Mouse (Mus musculus): ENCODE data around the gene Acot8. TPM values are rescaled to one million over a fixed set of nuclear protein-coding genes. Genes with fewer than 3 reads are reported as not detected.

Acot8 gene
- polyA plus RNA-seq, 1 experiment from 2014 or later: 19.8 TPM

GRCm38 (mm10) chr2:164758692-164759091, 46.0 kb downstream of the Acot8 start:
- Histone ChIP-seq H3K9me3 (replicated peaks; ENCODE audit: control insufficient read depth, low read length) (no peaks in the 10 kb centered on the region), H3K4me1 (ENCODE audit: control insufficient read depth, low read depth, low read length) (peaks cover 60% of the 10 kb centered on the region), H3K27me3 (ENCODE audit: control insufficient read depth, insufficient read depth, low read depth, low read length) (no peaks in the 10 kb centered on the region), H3K4me3 (ENCODE audit: low read depth, low read length) (peak overlapping the region; percentile 2; the same call in 1 of the 2 replicates), H3K27ac (ENCODE audit: low read length) (peak overlapping the region; percentile 93), H3K9ac (ENCODE audit: low read depth, low read length) (peak overlapping the region; percentile 63), H3K4me2 (ENCODE audit: low read depth, low read length) (peak overlapping the region; percentile 55), H3K36me3 (ENCODE audit: control insufficient read depth, insufficient read depth) (peaks cover 76% of the 10 kb centered on the region)
- ATAC-seq (ENCODE audit: low read depth): peak; percentile 69
- WGBS (ENCODE audit: insufficient replicate concordance): 50% methylated on average over 1 of the region's 1 CpGs

DNA sequence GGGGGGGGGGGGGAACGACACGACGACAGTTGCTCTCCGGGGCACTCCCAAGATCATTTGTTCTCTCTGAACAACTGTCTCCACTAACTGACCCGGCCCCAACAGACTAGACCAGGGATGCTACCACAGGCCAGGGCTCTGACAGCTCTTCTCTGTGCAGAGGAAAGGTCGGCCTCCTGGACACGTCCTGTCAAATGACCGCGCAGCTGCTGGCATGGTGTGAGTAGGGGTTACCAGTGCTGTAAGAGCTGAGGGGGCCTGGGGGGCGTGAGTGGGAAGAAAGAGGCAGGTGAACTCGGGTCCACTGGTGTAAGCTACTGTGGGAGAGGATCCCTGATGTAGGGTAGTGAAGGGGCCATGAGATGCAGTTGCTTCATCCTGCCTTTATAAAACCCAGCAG, 46.8 kb downstream of the Acot8 start:
- Histone ChIP-seq H3K4me3 (ENCODE audit: low read depth, low read length) (no peak overlapping the region), H3K9me3 (replicated peaks; ENCODE audit: control insufficient read depth, low read length) (no peaks in the 10 kb centered on the region), H3K27me3 (ENCODE audit: control insufficient read depth, insufficient read depth, low read depth, low read length) (no peaks in the 10 kb centered on the region), H3K36me3 (ENCODE audit: control insufficient read depth, insufficient read depth) (peaks cover 75% of the 10 kb centered on the region), H3K4me2 (ENCODE audit: low read depth, low read length) (no peak overlapping the region), H3K4me1 (ENCODE audit: control insufficient read depth, low read depth, low read length) (peaks cover 51% of the 10 kb centered on the region), H3K27ac (ENCODE audit: low read length) (peak overlapping the region; percentile 93), H3K9ac (ENCODE audit: low read depth, low read length) (peak overlapping the region; percentile 63)
- WGBS (ENCODE audit: insufficient replicate concordance): 90% methylated on average over 8 of the region's 11 CpGs
- no peak for ATAC-seq (ENCODE audit: low read depth)

- H3K4me3 ChIP-seq (ENCODE audit: low read depth, low read length): no peak overlapping the region
- no peaks in the 10 kb centered on the region for H3K27me3 ChIP-seq (ENCODE audit: control insufficient read depth, insufficient read depth, low read depth, low read length)
- WGBS (ENCODE audit: insufficient replicate concordance): 84% methylated on average over 2 of the region's 2 CpGs
- no peaks in the 10 kb centered on the region for H3K9me3 ChIP-seq (replicated peaks; ENCODE audit: control insufficient read depth, low read length)
- H3K27ac ChIP-seq (ENCODE audit: low read length): peak overlapping the region; percentile 35; the same call in 1 of the 2 replicates
- H3K4me1 ChIP-seq (ENCODE audit: control insufficient read depth, low read depth, low read length): peaks cover 25% of the 10 kb centered on the region
- H3K9ac ChIP-seq (ENCODE audit: low read depth, low read length): no peak overlapping the region
- no peak overlapping the region for H3K4me2 ChIP-seq (ENCODE audit: low read depth, low read length)
- ATAC-seq (ENCODE audit: low read depth): no peak
- peaks cover 79% of the 10 kb centered on the region for H3K36me3 ChIP-seq (ENCODE audit: control insufficient read depth, insufficient read depth)
Measured at GRCm38 (mm10) chr2:164754800-164755199, 49.9 kb downstream of the Acot8 start.

DNA sequence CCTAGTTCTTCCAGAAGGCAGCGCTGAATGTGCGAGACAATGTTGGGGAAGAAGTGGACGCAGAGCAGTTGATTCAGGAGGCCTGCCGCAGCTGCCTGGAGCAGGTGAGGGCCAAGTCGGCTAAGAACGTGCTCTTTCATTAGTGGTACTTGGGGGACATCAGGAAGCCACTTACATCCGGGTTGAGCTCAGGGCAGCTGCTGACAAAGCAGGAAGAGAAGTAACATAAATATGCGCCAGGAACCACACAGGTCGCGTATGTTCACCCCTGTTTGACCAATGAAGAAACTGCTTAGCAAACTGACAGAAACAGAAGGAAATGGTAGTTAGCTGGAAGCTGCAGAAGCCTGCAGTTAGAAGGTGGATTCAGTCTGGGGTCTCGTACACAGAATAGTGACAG, 50.6 kb downstream of the Acot8 start:
- no peak overlapping the region for H3K9ac ChIP-seq (ENCODE audit: low read depth, low read length)
- 0 out of 2 replicates have a peak overlapping the region, but pooled peaks have one; percentile 9 for H3K27ac ChIP-seq (ENCODE audit: low read length)
- no peak for ATAC-seq (ENCODE audit: low read depth)
- H3K27me3 ChIP-seq (ENCODE audit: control insufficient read depth, insufficient read depth, low read depth, low read length): no peaks in the 10 kb centered on the region
- no peak overlapping the region for H3K4me2 ChIP-seq (ENCODE audit: low read depth, low read length)
- H3K36me3 ChIP-seq (ENCODE audit: control insufficient read depth, insufficient read depth): peaks cover 82% of the 10 kb centered on the region
- no peaks in the 10 kb centered on the region for H3K9me3 ChIP-seq (replicated peaks; ENCODE audit: control insufficient read depth, low read length)
- peaks cover 18% of the 10 kb centered on the region for H3K4me1 ChIP-seq (ENCODE audit: control insufficient read depth, low read depth, low read length)
- no peak overlapping the region for H3K4me3 ChIP-seq (ENCODE audit: low read depth, low read length)
- 54% methylated on average over 11 of the region's 11 CpGs for WGBS (ENCODE audit: insufficient replicate concordance)

- H3K9ac ChIP-seq (ENCODE audit: low read depth, low read length): no peak overlapping the region
- no peaks in the 10 kb centered on the region for H3K27me3 ChIP-seq (ENCODE audit: control insufficient read depth, insufficient read depth, low read depth, low read length)
- H3K4me2 ChIP-seq (ENCODE audit: low read depth, low read length): no peak overlapping the region
- H3K27ac ChIP-seq (ENCODE audit: low read length): no peak overlapping the region
- H3K4me1 ChIP-seq (ENCODE audit: control insufficient read depth, low read depth, low read length): peaks cover 14% of the 10 kb centered on the region
- no peak for ATAC-seq (ENCODE audit: low read depth)
- H3K36me3 ChIP-seq (ENCODE audit: control insufficient read depth, insufficient read depth): peaks cover 87% of the 10 kb centered on the region
- H3K4me3 ChIP-seq (ENCODE audit: low read depth, low read length): no peak overlapping the region
- WGBS (ENCODE audit: insufficient replicate concordance): 89% methylated on average over 2 of the region's 2 CpGs
- H3K9me3 ChIP-seq (replicated peaks; ENCODE audit: control insufficient read depth, low read length): no peaks in the 10 kb centered on the region
Measured at GRCm38 (mm10) chr2:164752454-164752853, 52.2 kb downstream of the Acot8 start.

- Histone ChIP-seq H3K4me3 (ENCODE audit: low read depth, low read length) (no peak overlapping the region), H3K4me1 (ENCODE audit: control insufficient read depth, low read depth, low read length) (peaks cover 29% of the 10 kb centered on the region), H3K9me3 (replicated peaks; ENCODE audit: control insufficient read depth, low read length) (no peaks in the 10 kb centered on the region), H3K4me2 (ENCODE audit: low read depth, low read length) (no peak overlapping the region), H3K9ac (ENCODE audit: low read depth, low read length) (no peak overlapping the region), H3K27me3 (ENCODE audit: control insufficient read depth, insufficient read depth, low read depth, low read length) (no peaks in the 10 kb centered on the region), H3K27ac (ENCODE audit: low read length) (no peak overlapping the region), H3K36me3 (ENCODE audit: control insufficient read depth, insufficient read depth) (peaks cover 55% of the 10 kb centered on the region)
- 84% methylated on average over 6 of the region's 6 CpGs for WGBS (ENCODE audit: insufficient replicate concordance)
- no peak for ATAC-seq (ENCODE audit: low read depth)
Measured at GRCm38 (mm10) chr2:164748991-164749390, 55.7 kb downstream of the Acot8 start.

GRCm38 (mm10) chr2:164748191-164748590, 56.5 kb downstream of the Acot8 start:
- Histone ChIP-seq H3K27me3 (ENCODE audit: control insufficient read depth, insufficient read depth, low read depth, low read length) (no peaks in the 10 kb centered on the region), H3K4me2 (ENCODE audit: low read depth, low read length) (peak overlapping the region; percentile 95), H3K9me3 (replicated peaks; ENCODE audit: control insufficient read depth, low read length) (no peaks in the 10 kb centered on the region), H3K27ac (ENCODE audit: low read length) (peak overlapping the region; percentile 36), H3K4me1 (ENCODE audit: control insufficient read depth, low read depth, low read length) (peaks cover 32% of the 10 kb centered on the region), H3K4me3 (ENCODE audit: low read depth, low read length) (no peak overlapping the region), H3K36me3 (ENCODE audit: control insufficient read depth, insufficient read depth) (peaks cover 47% of the 10 kb centered on the region), H3K9ac (ENCODE audit: low read depth, low read length) (peak overlapping the region; percentile 27; the same call in 1 of the 2 replicates)
- peak; percentile 20; the same call in 1 of the 2 replicates for ATAC-seq (ENCODE audit: low read depth)
- 61% methylated on average over 4 of the region's 4 CpGs for WGBS (ENCODE audit: insufficient replicate concordance)

DNA sequence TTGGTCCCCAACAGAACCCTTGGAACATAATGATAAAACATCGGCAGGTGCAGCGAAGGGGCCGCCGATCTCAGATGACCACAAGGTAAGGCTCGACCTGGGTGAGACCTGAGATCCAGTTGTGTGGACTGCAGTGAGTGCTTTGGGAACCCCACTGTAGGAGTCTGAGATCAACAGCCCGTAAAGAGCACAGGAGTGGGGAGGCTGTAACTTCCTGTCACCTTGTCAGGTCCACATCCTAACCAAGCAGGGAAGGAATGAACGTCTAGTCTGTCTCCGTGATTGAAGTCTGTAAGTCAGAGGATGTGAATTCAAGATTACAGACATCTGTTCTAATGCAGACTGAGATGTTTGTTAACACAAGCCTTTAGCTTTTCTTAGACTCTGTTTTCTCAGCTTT, 58.0 kb downstream of the Acot8 start:
- Histone ChIP-seq H3K27me3 (ENCODE audit: control insufficient read depth, insufficient read depth, low read depth, low read length) (no peaks in the 10 kb centered on the region), H3K27ac (ENCODE audit: low read length) (peak overlapping the region; percentile 88), H3K4me1 (ENCODE audit: control insufficient read depth, low read depth, low read length) (peaks cover 32% of the 10 kb centered on the region), H3K4me2 (ENCODE audit: low read depth, low read length) (peak overlapping the region; percentile 95), H3K9ac (ENCODE audit: low read depth, low read length) (peak overlapping the region; percentile 94), H3K36me3 (ENCODE audit: control insufficient read depth, insufficient read depth) (peaks cover 34% of the 10 kb centered on the region), H3K4me3 (ENCODE audit: low read depth, low read length) (peak overlapping the region; percentile 87), H3K9me3 (replicated peaks; ENCODE audit: control insufficient read depth, low read length) (no peaks in the 10 kb centered on the region)
- ATAC-seq (ENCODE audit: low read depth): peak; percentile 30
- 30% methylated on average over 8 of the region's 8 CpGs for WGBS (ENCODE audit: insufficient replicate concordance)

DNA sequence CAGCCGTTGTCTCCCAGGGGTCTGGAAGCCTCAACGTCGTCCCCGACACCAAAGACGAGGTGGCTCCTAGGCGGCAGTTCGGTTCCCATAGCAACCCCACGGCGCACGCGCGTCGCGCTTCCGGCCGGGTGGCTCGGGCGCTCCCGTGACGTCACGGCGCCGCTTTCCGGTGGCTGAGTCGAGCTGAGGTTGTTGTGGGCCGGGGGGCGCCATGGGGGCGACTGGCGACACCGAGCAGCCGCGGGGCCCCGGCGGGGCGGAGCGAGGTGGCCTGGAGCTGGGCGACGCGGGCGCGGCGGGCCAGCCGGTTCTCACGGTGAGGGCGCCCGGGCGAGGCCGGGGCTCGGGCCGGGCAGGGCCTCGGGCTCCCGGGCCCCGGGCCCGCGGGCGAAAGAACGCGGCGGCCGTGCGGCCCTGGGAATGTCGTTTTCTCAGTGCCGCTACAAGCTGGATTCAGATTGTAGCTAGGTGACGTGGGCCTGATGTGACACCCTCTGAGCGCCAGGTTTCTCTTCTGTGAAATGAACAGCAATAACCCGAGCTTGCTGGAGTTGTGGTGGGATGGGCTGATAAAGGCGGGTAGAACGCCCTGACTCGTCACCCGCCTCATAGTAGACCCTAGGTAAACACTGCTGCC, 58.7 kb downstream of the Acot8 start, which contains the start of the genes Wfdc3 and Dnttip1:
TSS of gene Wfdc3 (minus strand) at position 89 of the 637 bp plus-strand sequence.
TSS of gene Dnttip1 (plus strand) at position 141 of the 637 bp plus-strand sequence.
- Histone ChIP-seq H3K9ac (ENCODE audit: low read depth, low read length) (peak within 1 kb of the TSS; percentile 94), H3K27ac (ENCODE audit: low read length) (peak within 1 kb of the TSS; percentile 88), H3K9me3 (replicated peaks; ENCODE audit: control insufficient read depth, low read length) (no peaks in the 10 kb centered on the region), H3K4me3 (ENCODE audit: low read depth, low read length) (peak within 1 kb of the TSS; percentile 87), H3K36me3 (ENCODE audit: control insufficient read depth, insufficient read depth) (peaks cover 30% of the 10 kb centered on the region), H3K4me1 (ENCODE audit: control insufficient read depth, low read depth, low read length) (peaks cover 32% of the 10 kb centered on the region), H3K27me3 (ENCODE audit: control insufficient read depth, insufficient read depth, low read depth, low read length) (no peaks in the 10 kb centered on the region), H3K4me2 (ENCODE audit: low read depth, low read length) (peak within 1 kb of the TSS; percentile 95)
- ATAC-seq (ENCODE audit: low read depth): peak; percentile 85
- WGBS (ENCODE audit: insufficient replicate concordance): under 1% methylated on average over 69 of the region's 70 CpGs

Measured in liver, embryonic 16.5 days (tissue).